Mouse (Mus musculus) kidney, adult 2 months (tissue): ENCODE data around the gene Otub1.

Experiments used
- CTCF ChIP-seq: fragments of 200-500 bp; conservative IDR thresholded peaks from 2 replicates; pipeline ENCODE4 v1.5.1; 2011; ENCODE audit warnings: low read depth, mild to moderate bottlenecking, control low read depth, low read length, moderate library complexity, mixed read lengths; ENCODE audit not compliant: insufficient read depth, insufficient read length
- POLR2A ChIP-seq: fragments of 200-500 bp; IDR thresholded peaks from one replicate; pipeline ENCODE4 v1.6.1; 2011; ENCODE audit warnings: low read depth, low read length, control low read depth

DNA sequence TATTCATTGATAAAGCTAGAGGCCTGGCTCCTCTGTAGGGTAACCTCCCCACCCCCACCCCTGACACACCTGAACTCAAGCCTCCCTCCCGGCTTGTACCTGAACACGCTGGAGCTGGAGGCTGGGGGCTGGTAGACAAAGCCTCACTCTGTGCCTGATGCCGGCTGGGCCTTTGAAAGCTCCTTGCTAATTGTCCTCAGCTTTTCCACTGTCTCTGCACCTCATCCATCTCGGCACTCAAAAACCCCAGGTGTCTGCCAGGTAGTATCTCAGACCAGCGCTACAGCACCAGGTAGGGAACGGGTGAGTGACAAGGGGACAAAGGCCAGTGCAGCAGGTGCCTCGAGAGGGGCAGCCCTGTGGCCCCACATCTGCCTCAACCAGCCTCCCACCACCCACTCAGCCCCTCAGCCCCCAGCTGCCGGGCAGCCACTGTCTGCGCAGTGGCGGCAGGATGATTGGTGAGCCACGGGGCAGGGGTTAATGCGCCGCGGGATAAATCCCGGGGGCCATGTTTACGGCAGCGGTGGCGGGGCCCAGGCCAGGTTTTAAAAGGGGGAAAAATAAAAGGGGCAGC is 20.3 kb downstream of the Otub1 start:
- no peak for TF ChIP-seq POLR2A
- TF ChIP-seq CTCF: no peak
